Mouse (Mus musculus): Measurements from ENCODE around the gene Lpcat3.
"Not testable (repeated sequence)": the region's sequence is repeated elsewhere in the genome, so short reads cannot be mapped to it uniquely, and the experiment has no call there.

Lpcat3 gene

GRCm38 (mm10) chr6:124678769-124679168 lies 15.9 kb downstream of the Lpcat3 start:
- no peak for DNase-seq (ENCODE audit: low spot score)

- no peak for DNase-seq (ENCODE audit: low spot score)
Measured at GRCm38 (mm10) chr6:124679486-124679885, 16.7 kb downstream of the Lpcat3 start.

GRCm38 (mm10) chr6:124682291-124682690 lies 19.5 kb downstream of the Lpcat3 start:
- not testable (repeated sequence) for DNase-seq (ENCODE audit: low spot score)

- DNase-seq (ENCODE audit: low spot score), result no peak
Measured at GRCm38 (mm10) chr6:124683591-124684417, 21.0 kb downstream of the Lpcat3 start.

- DNase-seq (ENCODE audit: low spot score), result no peak
Measured at GRCm38 (mm10) chr6:124685606-124686386, 23.0 kb downstream of the Lpcat3 start.

GRCm38 (mm10) chr6:124686644-124687043 lies 23.8 kb downstream of the Lpcat3 start:
- DNase-seq (ENCODE audit: low spot score), result not testable (repeated sequence)

GRCm38 (mm10) chr6:124688151-124688758 lies 25.4 kb downstream of the Lpcat3 start:
- no peak for DNase-seq (ENCODE audit: low spot score)

GRCm38 (mm10) chr6:124689011-124689410 lies 26.2 kb downstream of the Lpcat3 start:
- no peak for DNase-seq (ENCODE audit: low spot score)

- DNase-seq (ENCODE audit: low spot score), result no peak
Measured at GRCm38 (mm10) chr6:124690517-124690916, 27.7 kb downstream of the Lpcat3 start.

- no peak for DNase-seq (ENCODE audit: low spot score)
Measured at GRCm38 (mm10) chr6:124693243-124693981, 30.6 kb downstream of the Lpcat3 start.

- DNase-seq (ENCODE audit: low spot score), result peak; percentile 67
Measured at GRCm38 (mm10) chr6:124694166-124694955, 31.5 kb downstream of the Lpcat3 start.

GRCm38 (mm10) chr6:124696441-124697150 lies 33.8 kb downstream of the Lpcat3 start:
- no peak for DNase-seq (ENCODE audit: low spot score)

GRCm38 (mm10) chr6:124698751-124699150 lies 35.9 kb downstream of the Lpcat3 start:
- DNase-seq (ENCODE audit: low spot score), result no peak

- no peak for DNase-seq (ENCODE audit: low spot score)
Measured at GRCm38 (mm10) chr6:124699366-124699765, 36.5 kb downstream of the Lpcat3 start.

GRCm38 (mm10) chr6:124699962-124700610 lies 37.3 kb downstream of the Lpcat3 start:
- peak; percentile 75 for DNase-seq (ENCODE audit: low spot score)

GRCm38 (mm10) chr6:124701338-124701737 lies 38.5 kb downstream of the Lpcat3 start:
- DNase-seq (ENCODE audit: low spot score), result no peak

GRCm38 (mm10) chr6:124702102-124702783 lies 39.4 kb downstream of the Lpcat3 start:
- DNase-seq (ENCODE audit: low spot score), result no peak

- peak; percentile 78 for DNase-seq (ENCODE audit: low spot score)
Measured at GRCm38 (mm10) chr6:124702784-124703103, 39.9 kb downstream of the Lpcat3 start.

GRCm38 (mm10) chr6:124703789-124704188 lies 41.0 kb downstream of the Lpcat3 start:
- DNase-seq (ENCODE audit: low spot score), result no peak

Measured in layer of hippocampus, adult 11-12 months (tissue).